Mouse (Mus musculus): ENCODE measurements around the gene Tyro3.

The Tyro3 gene

GRCm38 (mm10) chr2:119804275-119804628 is 6.7 kb downstream of the Tyro3 start:
- no peak for DNase-seq (ENCODE audit: low spot score in 2 of 2)

GRCm38 (mm10) chr2:119804776-119805175 is 7.2 kb downstream of the Tyro3 start:
- DNase-seq (ENCODE audit: low spot score in 2 of 2) = no peak

GRCm38 (mm10) chr2:119805536-119805935 is 8.0 kb downstream of the Tyro3 start:
- no peak for DNase-seq (ENCODE audit: low spot score in 2 of 2)

- no peak for DNase-seq (ENCODE audit: low spot score in 2 of 2)
Measured at GRCm38 (mm10) chr2:119808438-119808837, 10.9 kb downstream of the Tyro3 start.

- no peak for DNase-seq (ENCODE audit: low spot score in 2 of 2)
Measured at GRCm38 (mm10) chr2:119808881-119809280, 11.3 kb downstream of the Tyro3 start.

- DNase-seq (ENCODE audit: low spot score in 2 of 2) = no peak
Measured at GRCm38 (mm10) chr2:119810890-119811289, 13.4 kb downstream of the Tyro3 start.

- DNase-seq (ENCODE audit: low spot score in 2 of 2) = no peak
Measured at GRCm38 (mm10) chr2:119811490-119812146, 14.1 kb downstream of the Tyro3 start.

- DNase-seq (ENCODE audit: low spot score in 2 of 2) = no peak
Measured at GRCm38 (mm10) chr2:119814376-119814933, 16.9 kb downstream of the Tyro3 start.

GRCm38 (mm10) chr2:119816611-119817010 is 19.1 kb downstream of the Tyro3 start:
- DNase-seq (ENCODE audit: low spot score in 2 of 2) = no peak

- DNase-seq (ENCODE audit: low spot score in 2 of 2) = no peak
Measured at GRCm38 (mm10) chr2:119817047-119817446, 19.5 kb downstream of the Tyro3 start.

- DNase-seq (ENCODE audit: low spot score in 2 of 2) = no peak
Measured at GRCm38 (mm10) chr2:119818668-119819272, 21.2 kb downstream of the Tyro3 start.

- DNase-seq (ENCODE audit: low spot score in 2 of 2) = no peak
Measured at GRCm38 (mm10) chr2:119821136-119821535, 23.6 kb downstream of the Tyro3 start.

- no peak for DNase-seq (ENCODE audit: low spot score in 2 of 2)
Measured at GRCm38 (mm10) chr2:119830579-119830978, 33.0 kb downstream of the Tyro3 start.

- DNase-seq (ENCODE audit: low spot score in 2 of 2) = no peak
Measured at GRCm38 (mm10) chr2:119834231-119834630, 36.7 kb downstream of the Tyro3 start.

GRCm38 (mm10) chr2:119837616-119838015 is 40.1 kb downstream of the Tyro3 start:
- DNase-seq (ENCODE audit: low spot score in 2 of 2) = no peak

- DNase-seq (ENCODE audit: low spot score in 2 of 2) = no peak
Measured at GRCm38 (mm10) chr2:119838363-119839156, 41.0 kb downstream of the Tyro3 start.

- no peak for DNase-seq (ENCODE audit: low spot score in 2 of 2)
Measured at GRCm38 (mm10) chr2:119840008-119840407, 42.5 kb downstream of the Tyro3 start.

GRCm38 (mm10) chr2:119842000-119842399 is 44.5 kb downstream of the Tyro3 start:
- DNase-seq (ENCODE audit: low spot score in 2 of 2) = no peak

- DNase-seq (ENCODE audit: low spot score in 2 of 2) = no peak
Measured at GRCm38 (mm10) chr2:119843526-119843925, 46.0 kb downstream of the Tyro3 start.

- no peak for DNase-seq (ENCODE audit: low spot score in 2 of 2)
Measured at GRCm38 (mm10) chr2:119845882-119846546, 48.5 kb downstream of the Tyro3 start.

- no peak for DNase-seq (ENCODE audit: low spot score in 2 of 2)
Measured at GRCm38 (mm10) chr2:119846929-119847328, 49.4 kb downstream of the Tyro3 start.

GRCm38 (mm10) chr2:119853811-119854210 is 56.3 kb downstream of the Tyro3 start:
- DNase-seq (ENCODE audit: low spot score in 2 of 2) = no peak

Measured in natural killer cell, adult 2 months (primary cell).